Mouse (Mus musculus) gastrocnemius, postnatal 25 days (tissue): ENCODE data around the gene Snrnp27. TPM values are rescaled to one million over a fixed set of nuclear protein-coding genes. Genes with fewer than 3 reads are reported as not detected.

Experiments used
- DNase-seq: peaks from one replicate; pipeline ENCODE4 v3.0.0; 2022
- total RNA-seq, 2 experiments: library from RNA; stranded (reverse); gene quantifications; 1 replicate in 1 of 2; 2 replicates in 1 of 2; pipeline ENCODE4 v1.2.3; 2021

The Snrnp27 gene
- total RNA-seq, 2 experiments from 2014 or later: 73.4 to 74.7 TPM

DNA sequence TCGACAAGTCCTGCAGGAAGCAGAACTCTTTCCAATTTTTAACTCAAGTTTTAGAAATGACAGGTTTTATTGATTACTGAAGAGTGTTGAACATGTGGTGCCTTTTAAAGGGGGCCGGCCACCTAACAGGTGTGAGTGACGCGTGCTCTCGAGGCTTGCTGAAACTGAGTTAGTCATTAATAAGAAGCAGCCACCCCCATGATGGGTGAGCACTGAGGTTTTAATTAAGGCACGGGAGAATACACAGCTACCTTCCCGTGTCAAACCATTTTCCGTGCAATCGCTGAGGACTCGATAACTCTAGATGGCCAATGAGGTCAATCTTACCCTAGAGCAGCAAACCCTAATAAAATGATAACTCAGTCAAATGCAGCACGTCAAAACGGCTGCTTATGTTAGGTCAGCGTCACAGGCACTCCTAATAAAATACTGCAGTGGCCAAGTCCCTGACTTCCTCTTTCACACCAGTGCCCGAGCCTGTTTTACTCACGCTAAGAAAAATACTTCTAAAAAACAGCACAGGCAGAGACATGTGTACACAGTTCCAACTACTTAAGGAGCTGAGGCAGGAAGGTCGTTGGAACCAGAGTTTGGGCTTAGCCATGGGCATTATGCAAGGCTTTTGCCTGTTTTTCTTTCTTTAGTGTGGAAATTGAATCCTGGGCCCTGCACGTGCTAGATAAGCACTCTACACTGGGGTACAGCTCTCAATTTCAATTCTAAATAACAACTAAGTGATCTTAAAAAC, 18.6 kb downstream of the Snrnp27 start:
- DNase-seq: no peak

DNA sequence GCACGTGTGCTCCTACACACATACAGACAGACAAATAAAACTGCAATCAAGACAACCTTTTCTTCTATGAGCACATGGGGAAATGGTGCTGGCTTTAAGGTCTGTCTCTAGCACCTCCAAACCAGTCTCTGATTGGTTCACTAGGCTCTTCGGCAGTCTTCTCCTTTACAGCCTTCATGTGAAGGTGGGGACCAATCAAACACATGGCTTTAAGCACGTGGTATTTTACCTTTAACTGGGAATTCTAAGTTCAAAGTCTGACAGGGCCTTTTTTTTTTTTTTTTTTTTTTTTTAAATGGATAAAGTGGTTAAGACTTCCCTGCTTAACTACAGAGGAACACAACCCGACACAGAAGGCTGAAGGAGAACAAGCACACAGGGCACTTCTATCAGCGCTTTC, 19.2 kb downstream of the Snrnp27 start:
- DNase-seq: no peak

DNA sequence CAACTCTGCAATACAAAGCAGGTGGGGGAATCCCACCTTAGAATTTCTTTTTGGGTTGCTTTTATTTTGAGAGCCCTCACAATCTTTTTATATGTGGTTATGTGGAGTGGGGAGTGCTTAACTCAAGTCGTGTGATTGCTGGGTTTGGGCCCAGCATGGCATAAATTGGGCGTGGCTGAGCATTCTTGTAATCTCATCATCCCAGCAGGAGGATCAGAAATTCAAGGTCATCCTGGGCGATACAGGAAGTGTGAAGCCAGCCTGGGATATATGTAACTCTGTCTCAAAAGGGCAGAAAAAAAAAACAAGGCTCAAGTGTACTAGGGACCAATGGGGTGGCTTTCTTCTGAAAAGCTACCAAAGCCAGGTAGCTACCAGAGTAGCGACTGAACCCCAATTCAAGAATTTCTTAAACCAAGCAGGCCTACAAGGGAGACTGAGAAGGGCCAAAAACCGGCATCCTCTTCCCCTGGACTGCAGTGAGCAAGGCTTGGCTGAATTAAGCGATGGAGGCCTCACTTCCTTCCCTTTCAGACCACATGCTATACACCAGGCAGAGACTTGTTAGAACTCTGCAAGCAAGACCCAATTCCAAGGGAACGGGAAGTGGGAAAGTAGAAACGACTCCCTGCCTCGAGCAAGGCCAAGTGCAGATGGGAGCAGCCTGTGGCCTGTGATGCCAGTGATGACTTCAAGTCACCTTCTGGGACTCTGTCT, 24.0 kb downstream of the Snrnp27 start:
- DNase-seq: no peak

DNA sequence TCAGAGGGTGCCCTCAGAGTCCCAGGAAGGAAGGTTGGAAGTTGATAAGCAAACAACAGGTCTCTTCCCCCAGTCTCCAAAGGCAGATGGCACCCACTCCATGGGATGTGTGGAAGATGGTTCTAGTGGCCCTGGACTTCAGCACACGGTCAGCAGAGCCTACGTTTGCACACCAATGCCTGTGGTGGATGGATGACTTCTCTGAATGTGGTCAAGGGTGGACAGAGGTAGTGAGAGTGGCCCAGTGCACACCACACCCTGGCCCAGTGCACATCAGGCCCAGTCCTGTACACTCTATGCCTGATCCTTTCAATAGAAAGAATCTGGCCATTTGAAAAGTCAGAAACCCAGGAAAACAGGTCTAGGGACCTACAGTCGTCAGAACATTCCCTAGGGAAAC, 25.8 kb downstream of the Snrnp27 start:
- no peak for DNase-seq

DNA sequence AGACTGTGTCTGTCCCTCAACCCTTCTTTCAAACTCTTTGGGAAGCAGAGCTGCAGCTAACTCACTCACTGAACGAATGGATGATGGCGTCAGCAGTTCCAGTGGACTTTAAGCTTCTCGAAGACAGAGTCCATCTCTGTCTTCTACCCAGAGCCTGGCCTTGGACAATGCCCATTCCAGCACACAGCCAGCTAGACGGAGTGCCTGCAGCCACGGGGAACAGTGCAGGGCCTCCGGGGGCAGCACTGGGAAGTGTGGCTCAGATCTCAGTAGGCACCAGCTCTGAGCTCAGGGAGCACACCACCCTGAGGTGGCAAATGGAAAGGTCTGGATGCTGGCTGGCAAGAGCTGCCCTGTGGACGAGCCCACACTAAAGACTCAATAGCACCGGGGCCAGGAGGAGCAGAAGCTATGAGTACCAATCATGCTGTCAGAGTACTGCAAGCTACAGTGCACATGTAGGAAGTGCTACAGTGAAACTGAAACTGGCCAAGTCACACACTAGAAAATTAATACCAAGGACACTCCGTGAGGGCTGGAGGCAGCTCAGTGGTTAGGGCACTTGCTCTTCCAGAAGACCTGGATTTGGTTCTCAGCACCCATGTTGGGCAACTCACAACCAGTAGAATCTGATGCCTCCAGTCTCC, 29.9 kb downstream of the Snrnp27 start:
- DNase-seq: no peak

DNA sequence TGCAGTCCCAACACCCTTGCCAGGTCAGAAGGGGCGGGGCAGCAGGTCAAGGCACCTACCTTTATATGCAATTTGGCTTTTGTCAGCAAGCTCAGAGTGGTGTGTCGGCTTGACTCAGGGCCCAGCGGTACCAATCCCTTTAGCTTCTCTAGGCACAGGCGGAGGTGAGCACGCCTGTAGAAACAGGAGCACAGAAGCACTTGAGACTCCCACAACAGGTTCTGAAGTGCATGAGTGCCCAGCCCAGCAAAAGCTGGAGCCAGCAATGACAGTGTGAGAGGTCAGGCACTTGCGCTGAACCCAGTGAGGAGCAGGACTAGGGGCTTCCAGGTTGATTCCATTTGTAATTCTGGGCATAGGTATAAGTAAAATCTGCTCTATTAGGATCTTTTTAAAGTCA, 31.3 kb downstream of the Snrnp27 start:
- DNase-seq: no peak

DNA sequence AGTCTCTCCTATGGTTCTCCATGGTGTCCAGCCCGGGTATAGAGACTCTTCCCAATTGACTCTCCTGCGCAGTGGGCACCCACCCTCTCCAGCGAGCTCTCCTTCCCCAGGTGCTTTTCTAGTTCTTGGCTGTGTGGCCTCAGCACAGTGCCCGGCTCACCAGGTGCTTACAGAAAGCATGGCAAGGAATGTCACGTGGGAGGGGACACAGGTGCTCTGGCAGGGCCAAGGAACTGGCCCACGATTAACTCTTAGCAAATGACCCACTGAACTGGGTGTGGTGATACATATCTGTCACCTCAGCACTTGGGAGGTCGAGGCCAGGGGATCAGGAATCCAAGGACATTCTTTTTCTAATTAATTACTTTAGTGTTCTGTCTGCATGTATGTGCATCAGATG, 38.2 kb downstream of the Snrnp27 start:
- DNase-seq: no peak

DNA sequence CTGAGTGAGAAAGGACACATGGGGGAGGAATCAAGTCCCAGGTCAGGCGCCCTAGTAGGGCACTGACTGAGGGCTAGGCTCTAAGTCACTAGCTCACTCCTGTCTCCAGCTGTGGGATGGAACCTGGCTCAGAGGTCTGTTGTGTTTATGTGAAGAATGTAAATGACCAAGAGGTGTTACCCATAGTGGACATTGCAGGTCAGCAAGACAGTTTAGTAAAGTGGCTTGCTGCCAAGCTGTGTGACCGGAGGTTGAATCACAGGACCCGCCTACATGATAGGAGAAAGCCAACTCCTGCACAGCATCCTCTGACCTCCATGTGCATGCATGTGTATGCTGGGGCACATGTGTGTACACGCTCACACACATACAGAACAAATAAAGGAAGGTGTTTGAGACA, 38.8 kb downstream of the Snrnp27 start:
- DNase-seq: no peak

DNA sequence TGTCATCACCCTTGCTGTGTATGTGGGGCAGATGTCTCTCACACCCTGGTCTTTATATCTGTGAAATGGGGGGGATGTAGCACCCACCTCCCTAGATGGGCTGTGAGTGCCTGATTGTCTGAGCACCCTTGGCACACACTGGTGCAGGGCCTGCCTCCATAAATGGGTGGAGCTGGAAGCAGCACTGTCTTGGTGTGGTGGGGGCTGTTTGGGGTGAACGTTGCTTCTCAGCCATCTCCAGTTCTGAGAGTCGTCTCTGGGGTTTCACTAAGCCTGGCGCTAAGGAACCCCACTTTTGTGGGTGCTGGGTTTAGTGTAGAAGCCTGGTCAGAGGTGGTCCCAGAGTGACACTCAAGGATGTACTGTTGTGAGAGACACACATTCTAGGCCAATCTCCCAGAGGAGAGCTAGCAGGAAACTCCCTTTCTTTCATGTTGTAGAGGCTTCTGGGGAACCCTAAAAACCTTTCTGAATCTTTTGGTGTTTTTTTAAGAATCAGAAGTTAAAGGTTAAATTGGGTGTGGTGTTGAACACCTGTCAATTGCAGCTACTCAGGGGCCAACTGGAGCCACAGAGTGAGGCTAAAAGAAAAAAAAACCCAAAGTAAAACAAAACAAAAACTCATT, 39.4 kb downstream of the Snrnp27 start:
- DNase-seq: no peak

DNA sequence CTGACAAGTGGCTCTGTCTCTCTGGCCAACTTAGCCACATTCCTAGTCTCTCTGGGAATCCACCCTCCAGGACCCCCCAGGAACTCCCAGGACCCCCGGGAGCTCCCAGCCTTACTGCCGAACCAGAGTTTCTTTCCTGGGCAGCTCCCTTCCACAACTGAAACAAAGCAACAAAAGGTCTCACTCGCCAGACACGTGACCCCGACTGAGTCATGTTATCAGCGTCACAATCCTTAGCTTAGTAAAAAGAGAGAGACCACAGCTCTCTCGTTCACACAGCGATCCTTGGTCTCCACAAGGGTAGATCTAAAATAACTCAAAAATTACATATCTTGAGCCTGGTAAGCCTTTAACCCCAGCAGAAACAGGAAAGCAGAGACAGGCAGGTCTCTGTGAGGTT, 42.6 kb downstream of the Snrnp27 start:
- no peak for DNase-seq

DNA sequence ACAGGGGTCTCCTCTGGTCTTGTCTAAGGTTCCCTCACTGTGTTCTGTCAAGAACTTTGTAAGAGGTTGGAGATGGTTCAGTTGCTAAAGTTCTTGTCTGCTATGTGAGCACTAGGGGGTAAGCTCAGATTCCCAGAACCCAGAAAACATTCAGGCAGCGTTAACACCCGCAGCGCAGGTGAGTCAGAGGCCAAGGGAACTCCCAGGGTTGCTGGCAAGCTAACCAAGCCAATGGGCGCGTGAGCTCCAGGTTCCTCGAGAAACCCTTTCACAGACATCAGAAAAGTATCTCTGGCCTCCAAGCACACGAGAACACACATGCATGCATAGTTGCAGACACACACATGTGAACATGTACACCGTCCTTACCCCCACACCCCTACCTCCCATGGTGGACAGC, 43.5 kb downstream of the Snrnp27 start:
- DNase-seq: no peak

DNA sequence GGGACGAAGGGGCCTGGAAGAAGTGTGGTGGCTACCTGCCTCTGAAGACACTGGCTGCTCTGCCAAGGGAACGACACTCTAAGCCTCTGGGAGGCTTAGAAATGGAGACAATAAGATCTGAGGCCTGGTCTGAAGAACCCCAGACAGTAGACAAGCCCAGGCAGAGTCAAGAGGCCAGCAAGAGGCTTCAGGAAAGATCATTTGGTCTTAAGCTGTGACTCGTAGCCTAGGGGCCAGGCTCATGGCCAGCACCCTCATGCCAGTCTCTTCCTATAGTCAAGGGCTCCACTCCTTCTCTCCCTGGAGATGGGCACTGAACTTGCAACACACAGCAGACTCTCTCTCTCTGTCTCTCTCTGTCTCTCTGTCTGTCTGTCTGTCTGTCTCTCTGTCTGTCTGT, 44.2 kb downstream of the Snrnp27 start:
- DNase-seq: no peak

DNA sequence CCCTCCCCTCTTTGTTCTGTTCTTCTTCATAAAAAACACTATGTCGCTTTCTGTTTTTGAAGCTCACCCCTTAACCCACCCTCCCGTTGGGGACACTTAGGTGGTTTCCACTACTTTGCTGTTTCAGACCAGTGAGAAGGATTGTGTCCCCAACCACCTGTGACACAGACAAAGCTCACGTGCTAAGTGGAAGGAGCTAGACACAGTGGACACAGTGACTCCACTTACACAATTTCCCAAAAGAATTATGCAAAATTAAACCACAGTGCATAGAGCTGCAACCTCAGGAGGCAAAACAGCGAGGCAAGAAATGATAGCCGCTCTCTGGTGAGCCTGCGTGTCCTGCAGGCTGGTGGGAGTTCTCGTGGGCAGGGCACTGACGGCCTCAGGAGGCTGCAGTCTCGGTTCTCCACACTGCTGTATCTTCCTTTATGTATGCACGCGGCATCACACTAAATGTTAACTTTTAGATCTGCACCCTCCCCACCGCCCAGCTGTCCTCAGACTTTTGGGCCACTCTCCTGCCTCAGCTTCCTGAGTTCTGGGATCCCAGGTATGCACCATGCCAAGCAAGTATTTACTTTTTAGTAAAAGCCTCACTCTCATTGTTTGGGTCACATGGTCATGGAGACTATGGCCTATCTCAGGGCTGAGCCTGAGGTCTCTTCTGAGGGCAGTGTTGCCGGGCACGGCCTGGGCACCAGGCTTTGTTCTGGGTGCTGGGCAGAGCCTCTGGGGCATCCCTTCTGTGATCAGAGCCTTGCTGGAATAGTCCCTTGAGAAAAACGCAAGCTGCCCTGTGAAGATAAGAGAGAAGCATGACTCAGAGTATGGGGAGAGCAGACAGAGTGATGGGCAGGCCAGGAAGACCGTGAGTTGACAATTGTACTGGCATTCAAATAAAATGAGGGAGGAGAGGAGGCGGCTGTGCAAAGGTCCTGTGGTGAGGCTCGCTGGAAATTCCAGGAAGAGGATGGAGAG, 44.9 kb downstream of the Snrnp27 start:
- no peak for DNase-seq

DNA sequence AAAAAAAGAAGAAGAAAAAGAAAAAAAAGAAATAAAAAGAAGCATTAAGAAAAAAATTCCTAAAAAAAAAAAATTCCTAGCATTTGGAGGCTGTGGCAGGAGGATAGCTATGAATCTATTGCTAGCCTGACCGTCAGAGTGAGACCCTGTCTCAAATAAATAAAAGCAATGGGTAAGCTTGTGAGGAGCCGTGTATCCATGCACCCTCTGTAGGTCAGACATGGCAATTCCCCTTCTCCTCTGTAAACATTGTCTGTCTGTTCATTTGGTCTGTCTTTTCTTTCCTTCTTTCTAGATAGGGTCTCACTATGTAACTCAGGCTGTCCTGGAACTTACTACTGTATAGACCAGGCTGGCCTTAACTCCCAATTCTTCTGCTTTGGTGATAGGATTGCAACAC, 45.9 kb downstream of the Snrnp27 start:
- DNase-seq: no peak

DNA sequence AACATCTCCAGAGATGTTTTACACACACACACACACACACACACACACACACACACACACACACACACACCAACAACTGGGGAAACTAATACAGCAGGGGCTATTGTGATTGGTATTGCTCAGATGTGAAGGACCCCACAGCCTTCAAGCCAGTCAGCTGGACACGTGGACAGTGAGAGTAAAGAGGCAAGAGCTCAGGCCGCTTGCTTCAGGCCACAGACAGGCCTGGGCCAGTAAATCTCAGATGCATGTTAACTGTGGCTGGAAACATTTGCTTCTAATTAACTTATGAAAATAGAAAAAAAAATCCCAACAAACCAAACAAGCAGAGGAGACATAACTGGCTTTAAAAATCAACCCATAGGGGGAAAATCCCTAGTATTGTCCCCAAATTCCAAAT, 46.5 kb downstream of the Snrnp27 start:
- no peak for DNase-seq

DNA sequence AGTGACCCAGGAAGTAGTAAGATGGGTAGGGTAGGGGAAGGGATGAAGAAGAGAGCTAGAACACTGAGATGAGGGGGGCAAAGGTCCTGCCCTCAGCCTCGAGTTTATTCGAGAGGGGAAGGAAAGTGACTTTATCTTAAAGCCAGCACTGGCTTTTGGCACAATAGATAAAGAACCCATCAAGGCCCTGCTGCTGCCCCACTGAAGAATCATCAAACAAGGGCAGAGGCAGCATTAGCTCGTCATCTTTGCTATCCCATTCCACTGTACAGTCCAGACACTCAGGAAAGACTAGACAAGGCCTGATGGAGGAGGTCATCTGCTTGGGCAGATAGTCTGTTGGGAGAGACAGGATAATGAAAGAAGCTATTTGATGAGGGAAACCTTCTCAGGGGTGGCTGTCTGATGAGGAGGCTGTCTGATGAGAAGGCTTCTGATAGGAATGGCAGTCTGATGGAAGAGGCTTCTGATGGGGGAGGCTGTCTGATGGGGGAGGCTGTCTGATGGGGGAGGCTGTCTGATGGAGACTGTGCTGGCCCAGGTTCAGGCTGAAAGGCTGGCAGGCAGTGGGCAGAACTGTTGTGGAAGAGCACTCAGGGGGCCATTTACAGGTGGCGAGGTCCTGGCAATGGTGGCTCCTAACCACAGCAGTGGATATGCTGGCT, 47.0 kb downstream of the Snrnp27 start:
- no peak for DNase-seq

DNA sequence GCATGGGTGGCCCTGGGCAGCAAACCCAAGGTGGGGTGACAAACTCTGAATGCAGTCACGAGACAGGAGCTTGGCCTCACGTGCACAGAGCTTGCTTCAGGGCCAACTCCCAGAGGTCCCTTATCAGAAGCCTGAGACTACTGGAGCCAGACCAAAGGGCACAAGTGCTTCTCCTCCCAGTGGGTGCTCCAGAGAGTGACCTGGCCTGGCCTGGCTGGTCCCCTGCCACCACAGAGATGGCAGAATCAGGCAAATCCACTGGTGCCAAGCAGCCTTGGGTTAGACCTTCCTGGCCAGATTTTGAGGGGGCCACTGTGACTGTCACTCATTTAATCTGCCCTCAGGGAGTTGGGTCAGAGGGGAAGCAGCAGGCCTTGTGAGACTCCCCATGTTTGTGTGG, 47.8 kb downstream of the Snrnp27 start:
- no peak for DNase-seq

DNA sequence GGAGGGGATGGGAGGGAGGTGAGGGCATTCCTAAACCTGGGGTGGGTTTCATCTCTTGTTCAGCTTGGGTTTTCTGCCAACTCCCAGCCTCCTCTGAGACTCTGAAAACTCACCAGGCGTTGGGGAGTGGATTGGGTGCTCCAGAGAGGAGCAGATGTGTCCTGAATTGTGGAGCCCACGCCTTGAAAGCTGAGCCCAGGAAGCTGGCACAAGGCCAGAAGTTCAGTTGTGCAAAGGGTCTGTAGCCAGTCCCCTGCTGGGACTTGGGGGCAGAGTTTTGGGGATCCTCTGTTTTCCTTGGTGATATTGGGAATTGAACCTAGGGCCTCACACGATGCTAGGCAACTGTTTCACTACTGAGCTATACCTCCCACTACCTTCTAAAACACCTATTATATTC, 54.2 kb downstream of the Snrnp27 start:
- DNase-seq: no peak

DNA sequence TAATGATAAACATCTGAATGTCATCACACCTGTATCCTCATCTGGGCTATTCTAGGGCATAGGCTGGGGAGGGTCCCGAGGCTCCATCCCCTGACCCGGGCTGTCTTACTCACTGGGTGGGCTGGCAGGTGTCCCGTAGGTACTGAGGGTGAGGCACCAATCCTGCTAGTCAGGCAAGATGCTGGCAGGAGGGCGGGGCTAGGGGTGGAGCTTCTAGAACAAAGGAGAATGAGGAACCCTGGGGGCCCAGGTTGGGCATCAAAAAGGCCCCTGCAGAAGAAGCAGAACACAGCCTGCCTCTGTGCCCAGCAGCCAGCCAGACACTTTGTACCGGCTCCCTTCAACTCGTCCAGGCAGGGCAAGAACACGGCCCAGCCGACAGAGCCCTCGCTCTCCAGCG, 56.4 kb downstream of the Snrnp27 start, which contains the start of gene Asprv1:
Gene Asprv1, plus strand, starts transcription at position 219 of the 400 bp plus-strand sequence.
- no peak for DNase-seq
